Mouse (Mus musculus) hindbrain, postnatal 0 days (tissue): ENCODE measurements around the gene Myo1d. TPM values are rescaled to one million over a fixed set of nuclear protein-coding genes. Genes with fewer than 3 reads are reported as not detected.

Experiments used
- ATAC-seq: fragments of 200-750 bp; cut with Nextera tagmentation; 2 replicates; pipeline ENCODE4 v1.8.0; 2017; ENCODE audit warnings: mild to moderate bottlenecking, moderate TSS enrichment, moderate library complexity
- DNase-seq: peaks from one replicate; pipeline ENCODE4 v3.0.0-alpha.2; 2015; ENCODE audit warnings: low spot score
- H3K27ac ChIP-seq: fragments of 300-500 bp; sonication (generic); 2 replicates; pipeline ENCODE4 v1.5.1; 2014; ENCODE audit warnings: mild to moderate bottlenecking
- H3K27me3 ChIP-seq: fragments of 300-500 bp; sonication (generic); 2 replicates; pipeline ENCODE4 v1.6.1; 2014; ENCODE audit warnings: low read length, mixed read lengths; ENCODE audit not compliant: insufficient read depth
- H3K36me3 ChIP-seq: fragments of 300-500 bp; sonication (generic); 2 replicates; pipeline ENCODE4 v1.6.1; 2014; ENCODE audit warnings: low read length, mixed read lengths; ENCODE audit not compliant: insufficient read depth
- H3K4me1 ChIP-seq: fragments of 300-500 bp; sonication (generic); 2 replicates; pipeline ENCODE4 v1.6.1; 2014; ENCODE audit warnings: antibody characterized with exemption, low read length, mixed read lengths; ENCODE audit not compliant: insufficient read depth
- H3K4me2 ChIP-seq: fragments of 300-500 bp; sonication (generic); 2 replicates; pipeline ENCODE4 v1.6.1; 2014; ENCODE audit warnings: low read depth, mild to moderate bottlenecking, low read length, moderate library complexity, mixed read lengths
- H3K4me3 ChIP-seq: fragments of 300-500 bp; sonication (generic); 2 replicates; pipeline ENCODE4 v1.5.1; 2014; ENCODE audit warnings: low read length
- H3K9ac ChIP-seq: fragments of 300-500 bp; sonication (generic); replicated peaks from 2 replicates; pipeline ENCODE4 v1.6.1; 2014; ENCODE audit warnings: mild to moderate bottlenecking, low read length, moderate library complexity, mixed read lengths
- H3K9me3 ChIP-seq: fragments of 300-500 bp; sonication (generic); 2 replicates; pipeline ENCODE4 v1.6.1; 2016; ENCODE audit warnings: low read length, mixed read lengths
- CTCF ChIP-seq: IDR thresholded peaks from 2 replicates; pipeline ENCODE4 v1.5.1; 2016; ENCODE audit warnings: antibody characterized with exemption, control low read depth, low read depth
- WGBS: fragments of 180-500 bp; shearing (Covaris S2); extraction: QIAGEN DNeasy Blood & Tissue Kit; methylation state at CpG from one replicate; pipeline ENCODE4 v1.1.7; 2014; 5-methylcytosine and 5-hydroxymethylcytosine counted together
- polyA plus RNA-seq: library from polyadenylated mRNA; unstranded; fragments of >200 nt; fragmentation: Nextera tagmentation; extraction: Ambion mirVana; gene quantifications from 2 replicates; pipeline ENCODE4 v1.2.1, GENCODE M21; 2015
- total RNA-seq: library from RNA; depleted of rRNA; stranded (reverse); fragments of >200 nt; gene quantifications from 2 replicates; pipeline ENCODE4 v1.2.3, GENCODE M21; 2014

The Myo1d gene
- total and polyA plus RNA-seq, 2 experiments from 2014 or later: 1.8 to 2.6 TPM

DNA sequence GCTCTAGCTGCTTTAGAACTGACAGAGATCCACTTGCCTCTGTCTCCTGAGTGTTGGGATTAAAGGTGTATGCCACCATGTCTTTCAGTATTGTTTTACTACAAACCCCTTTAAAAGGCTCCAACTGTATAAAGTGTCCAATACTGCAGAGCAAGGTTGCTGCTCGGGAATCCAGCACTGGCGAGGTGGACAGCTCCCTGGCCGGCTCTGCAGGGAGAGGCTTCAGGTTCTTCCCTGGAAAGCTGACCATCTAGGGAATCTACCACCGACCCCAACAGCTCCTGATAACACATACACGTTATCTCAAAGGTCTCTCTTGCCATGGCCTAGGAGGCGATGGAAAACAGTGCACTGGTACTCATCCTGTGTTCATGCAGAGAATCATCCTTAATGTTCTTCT is 166.3 kb downstream of the Myo1d start:
- TF ChIP-seq CTCF: no peak

DNA sequence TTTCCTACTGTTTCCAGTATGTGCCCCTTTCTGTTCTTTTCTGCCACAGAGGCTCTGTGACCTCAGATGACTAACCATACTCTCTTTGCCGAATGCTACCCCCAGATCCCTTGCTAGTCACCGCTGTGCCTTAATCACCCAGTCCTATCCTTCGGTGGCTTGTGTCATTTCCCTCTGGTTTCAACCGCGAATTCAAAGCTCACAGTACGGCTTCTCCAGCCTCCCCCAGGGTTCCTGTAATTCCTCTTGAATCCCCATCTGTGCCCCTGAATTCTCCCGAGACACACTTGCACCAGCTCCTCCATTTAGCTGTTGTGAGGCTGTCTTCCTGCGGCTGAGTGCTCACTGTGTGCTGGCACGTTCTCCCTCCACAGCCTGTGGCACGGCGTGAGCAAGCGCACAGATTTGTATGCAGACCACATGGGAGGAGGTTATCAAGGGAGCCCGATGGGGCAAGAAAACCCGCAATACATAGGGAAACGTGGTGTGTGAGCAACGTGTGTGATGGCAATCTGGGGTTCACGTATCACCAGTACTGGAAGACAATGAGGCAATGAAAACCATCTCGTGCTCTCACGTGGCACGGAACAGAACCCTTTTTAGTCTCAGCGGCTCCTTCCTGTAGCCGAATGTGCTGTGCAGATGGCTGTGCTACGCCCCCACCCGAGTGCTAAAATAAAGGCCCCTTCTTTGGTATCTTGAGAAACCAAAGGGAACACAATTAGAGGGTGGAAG is 177.0 kb downstream of the Myo1d start:
- Histone ChIP-seq H3K9me3 (no peaks in the 10 kb centered on the region), H3K4me1 (peaks cover 9% of the 10 kb centered on the region), H3K4me3 (peak overlapping the region; percentile 20), H3K27me3 (no peaks in the 10 kb centered on the region), H3K4me2 (peak overlapping the region; percentile 53), H3K9ac (peak overlapping the region; percentile 44), H3K27ac (peak overlapping the region; percentile 89), H3K36me3 (no peaks in the 10 kb centered on the region)
- DNase-seq: peak; percentile 78
- under 1% methylated on average over 24 of the region's 24 CpGs for WGBS
- peak; percentile 85 for ATAC-seq
- TF ChIP-seq CTCF: no peak

More for the DNA sequence above, 166.3 kb downstream of the Myo1d start:
- H3K36me3 ChIP-seq: no peaks in the 10 kb centered on the region
- H3K4me2 ChIP-seq: no peak overlapping the region
- H3K27ac ChIP-seq: no peak overlapping the region
- no peaks in the 10 kb centered on the region for H3K27me3 ChIP-seq
- H3K9me3 ChIP-seq: no peaks in the 10 kb centered on the region
- DNase-seq: no peak
- H3K9ac ChIP-seq: no peak overlapping the region
- H3K4me3 ChIP-seq: no peak overlapping the region
- WGBS: 24% methylated on average over 6 of the region's 6 CpGs
- H3K4me1 ChIP-seq: no peaks in the 10 kb centered on the region
- ATAC-seq: no peak

DNA sequence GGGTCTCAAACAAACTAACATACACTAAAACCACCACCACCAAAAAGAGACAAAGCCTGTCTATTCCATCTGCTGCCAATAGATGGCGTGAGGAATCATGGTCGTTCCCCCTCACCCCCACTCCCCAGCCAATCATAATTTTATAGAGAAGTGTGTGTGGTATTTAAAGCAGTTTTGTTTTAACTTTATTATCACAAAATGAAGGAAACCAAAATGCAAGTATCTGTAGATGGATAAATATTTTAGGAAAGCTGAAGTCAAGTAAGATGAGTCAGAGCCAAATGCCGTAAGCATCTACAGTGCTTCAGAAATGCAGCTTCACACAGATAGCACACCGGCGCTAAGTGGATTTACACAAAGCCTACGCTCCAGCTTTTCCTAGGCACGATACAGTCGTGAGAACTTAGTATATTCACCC is 177.8 kb downstream of the Myo1d start:
- Histone ChIP-seq H3K9me3 (no peaks in the 10 kb centered on the region), H3K36me3 (no peaks in the 10 kb centered on the region), H3K9ac (peak overlapping the region; percentile 44; the same call in 1 of the 2 replicates), H3K27me3 (no peaks in the 10 kb centered on the region), H3K4me2 (peak overlapping the region; percentile 53), H3K4me3 (no peak overlapping the region), H3K27ac (peak overlapping the region; percentile 89), H3K4me1 (peaks cover 9% of the 10 kb centered on the region)
- ATAC-seq (no peak), DNase-seq (peak; percentile 73)
- WGBS: 12% methylated on average over 8 of the region's 8 CpGs
- TF ChIP-seq CTCF: peak; percentile 81

DNA sequence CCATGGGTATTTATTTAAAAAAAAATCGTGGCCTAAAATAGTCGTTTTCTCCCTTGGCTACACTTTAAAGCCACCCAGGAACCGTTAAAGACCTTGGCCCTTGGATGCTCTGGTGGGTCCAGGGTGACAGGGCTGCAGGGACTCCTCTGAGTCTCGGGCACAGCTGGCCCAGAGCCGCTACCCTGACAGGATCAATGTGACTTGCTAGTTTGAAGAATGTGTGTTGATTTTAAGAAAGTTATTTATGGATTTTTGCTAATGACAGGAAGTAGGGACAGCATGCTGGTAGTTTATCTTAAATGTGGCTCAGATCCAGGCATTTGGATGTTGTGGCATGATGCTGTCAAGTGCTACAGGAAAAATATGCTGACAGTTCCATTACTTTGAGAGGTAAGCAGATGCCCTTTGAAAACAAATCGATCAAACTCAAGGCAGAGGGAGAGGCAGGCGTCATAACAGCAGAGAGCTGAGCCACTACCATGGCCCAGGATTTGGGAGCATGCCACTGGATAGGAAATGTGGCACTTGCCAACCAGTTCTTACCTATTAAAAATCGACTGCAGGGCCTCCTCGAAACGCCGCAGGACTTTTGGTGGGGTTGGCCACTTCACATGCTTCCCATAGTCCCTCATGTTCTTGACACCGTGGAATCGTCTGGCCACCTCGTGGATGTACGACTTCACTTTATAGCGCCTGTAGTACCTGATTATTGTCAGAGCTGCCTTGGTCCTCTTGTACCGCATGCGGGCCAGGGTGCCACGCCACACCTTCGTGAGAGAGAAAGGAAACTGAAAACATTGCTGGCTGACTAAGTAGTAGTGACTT is 178.6 kb downstream of the Myo1d start:
- Histone ChIP-seq H3K9me3 (no peaks in the 10 kb centered on the region), H3K9ac (no peak overlapping the region), H3K27me3 (no peaks in the 10 kb centered on the region), H3K4me2 (no peak overlapping the region), H3K4me3 (no peak overlapping the region), H3K36me3 (no peaks in the 10 kb centered on the region), H3K4me1 (peaks cover 9% of the 10 kb centered on the region), H3K27ac (peak overlapping the region; percentile 36; the same call in 1 of the 2 replicates)
- WGBS: 75% methylated on average over 20 of the region's 20 CpGs
- no peak for TF ChIP-seq CTCF
- no peak for ATAC-seq
- DNase-seq: no peak

- Histone ChIP-seq H3K4me2 (no peak overlapping the region), H3K4me3 (no peak overlapping the region), H3K27ac (no peak overlapping the region), H3K4me1 (no peaks in the 10 kb centered on the region), H3K27me3 (no peaks in the 10 kb centered on the region), H3K9me3 (no peaks in the 10 kb centered on the region), H3K36me3 (no peaks in the 10 kb centered on the region), H3K9ac (no peak overlapping the region)
- 47% methylated on average over 1 of the region's 1 CpGs for WGBS
- ATAC-seq (no peak), DNase-seq (no peak)
- no peak for TF ChIP-seq CTCF
These were observed 184.3 kb downstream of the Myo1d start for GRCm38 (mm10) chr11:80595482-80595881.

DNA sequence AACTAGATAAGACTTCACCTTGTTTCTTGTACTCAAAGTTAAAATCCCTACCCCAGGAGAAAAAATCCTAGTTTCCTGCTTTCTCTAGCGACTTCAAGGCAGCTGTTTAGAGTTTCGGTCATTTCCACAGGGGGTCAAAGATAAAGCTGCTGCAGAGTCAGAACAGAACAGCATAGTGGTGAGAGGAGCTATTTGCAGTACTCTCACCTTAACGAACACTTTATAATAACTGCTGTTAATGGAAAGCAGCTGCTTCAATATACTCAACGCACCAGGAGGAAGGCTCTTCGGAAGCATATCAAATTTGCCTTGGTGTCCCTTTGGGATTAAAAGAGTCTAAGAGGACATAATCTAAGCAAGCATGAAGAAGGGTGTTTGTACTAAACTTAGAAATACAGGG is 190.4 kb downstream of the Myo1d start:
- Histone ChIP-seq H3K4me3 (no peak overlapping the region), H3K36me3 (no peaks in the 10 kb centered on the region), H3K9me3 (no peaks in the 10 kb centered on the region), H3K9ac (no peak overlapping the region), H3K27ac (0 out of 2 replicates have a peak overlapping the region, but pooled peaks have one; percentile 3), H3K27me3 (no peaks in the 10 kb centered on the region), H3K4me1 (no peaks in the 10 kb centered on the region), H3K4me2 (no peak overlapping the region)
- TF ChIP-seq CTCF: no peak
- ATAC-seq: no peak
- WGBS: 58% methylated on average over 5 of the region's 5 CpGs
- DNase-seq: no peak
